Mouse (Mus musculus): Measurements from ENCODE around the gene 2310009B15Rik. TPM values are rescaled to one million over a fixed set of nuclear protein-coding genes. Genes with fewer than 3 reads are reported as not detected.

2310009B15Rik gene
- total RNA-seq (2021), result 10 to 100 TPM; 17.1 to 18.2 TPM

DNA sequence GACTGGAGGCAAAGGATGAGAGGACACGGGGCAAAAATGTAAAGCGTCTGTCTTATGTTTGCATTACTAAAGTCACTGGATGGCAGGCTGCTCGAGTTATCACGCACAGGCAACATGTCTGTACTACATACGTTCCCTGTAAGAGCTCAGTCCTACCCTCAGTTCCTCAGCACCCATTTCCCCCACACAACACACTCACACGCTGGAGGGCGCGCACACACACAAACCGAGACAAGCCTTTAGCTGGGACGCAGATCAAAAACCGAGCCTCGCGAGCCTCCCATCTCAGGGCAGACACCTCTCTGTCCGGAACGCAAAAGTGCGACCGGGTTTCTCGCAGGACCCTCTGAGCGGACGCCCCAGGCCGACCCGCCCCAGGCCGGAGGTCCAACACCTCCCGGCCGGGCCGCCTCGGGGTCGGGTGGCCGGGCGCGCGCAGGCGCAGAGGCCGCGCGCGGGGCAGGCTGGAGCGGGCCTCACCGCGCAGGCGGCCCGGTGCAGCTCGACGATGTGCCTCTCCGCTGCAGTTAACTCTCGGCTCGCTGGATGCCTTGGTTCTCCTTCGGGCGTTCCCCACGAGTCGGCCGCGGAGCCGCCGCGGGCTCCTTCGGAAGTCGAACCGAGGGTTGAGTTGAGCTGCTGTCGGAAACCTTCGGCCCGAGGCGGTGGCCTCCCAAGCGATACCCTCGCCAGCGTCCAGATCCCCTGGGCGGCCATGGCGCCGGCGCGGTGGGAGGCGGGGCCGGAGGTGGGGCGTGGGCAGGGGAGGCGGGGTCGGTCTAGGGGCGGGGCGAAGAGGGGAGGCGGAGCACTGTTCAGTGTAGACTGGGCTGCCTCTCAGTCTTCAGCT is at the start of gene 2310009B15Rik:
Gene 2310009B15Rik, minus strand, starts transcription at position 752 of the 850 bp plus-strand sequence.
- intact Hi-C loops (cut with DNase I), result loop anchor here (5.0 kb wide), 4 partner anchors 71 to 226 kb away; partner anchors contain the start of gene Dennd1b
- peak; percentile 89 to 90 for DNase-seq

DNA sequence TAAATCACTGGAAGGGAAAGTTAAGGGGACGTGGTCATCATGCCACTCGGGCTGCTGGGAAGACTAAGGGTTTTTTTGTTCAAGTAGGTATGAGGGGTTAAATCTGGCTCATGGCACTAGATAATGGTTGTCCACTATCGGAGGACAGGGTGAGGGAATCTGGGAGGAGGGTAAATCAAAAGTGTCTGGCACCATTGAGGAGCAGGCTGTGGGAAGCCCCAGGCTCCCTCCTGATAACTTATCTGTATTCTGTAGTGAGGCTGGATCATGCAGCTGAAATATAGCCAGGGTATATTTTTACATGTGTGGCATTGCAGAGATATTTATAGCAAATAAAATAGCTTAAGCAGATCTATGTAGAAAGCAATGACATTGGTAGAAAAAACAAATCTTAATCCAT is 49.6 kb upstream of the 2310009B15Rik start:
- DNase-seq, result peak in 1 of 2 experiments; percentile 39
- intact Hi-C loops (cut with DNase I), result no loop called here

DNA sequence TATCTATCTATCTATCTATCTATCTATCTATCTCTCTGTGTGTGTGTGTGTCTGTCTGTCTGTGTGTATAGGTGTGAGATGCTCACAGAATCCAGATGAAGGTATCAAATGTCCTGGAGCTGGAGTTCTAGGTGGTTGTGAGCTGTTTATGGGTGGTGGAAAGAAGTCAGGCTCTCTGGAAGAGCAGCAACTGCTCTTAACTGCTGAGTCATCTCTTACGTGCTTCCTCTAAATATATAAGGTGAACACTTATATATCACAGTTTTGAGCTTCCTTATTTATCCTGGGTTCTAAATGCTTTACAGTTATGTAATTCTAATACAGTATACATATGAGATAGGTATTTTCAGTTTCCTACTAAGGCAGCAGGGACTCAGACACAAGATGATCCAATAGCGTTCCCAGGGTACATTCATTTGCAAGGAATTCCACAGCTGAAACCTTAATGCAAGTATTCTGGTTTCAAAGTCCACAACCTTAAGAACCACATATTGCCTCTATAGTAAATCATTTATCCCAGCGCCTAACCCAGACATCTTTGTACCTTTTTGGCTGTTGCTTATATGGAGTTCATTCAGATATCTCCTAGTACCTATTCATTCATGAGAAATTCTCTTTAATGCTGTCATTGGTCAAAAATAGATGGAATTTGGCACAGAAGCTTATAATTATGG is 48.6 kb upstream of the 2310009B15Rik start:
- intact Hi-C loops (cut with DNase I), result no loop called here

DNA sequence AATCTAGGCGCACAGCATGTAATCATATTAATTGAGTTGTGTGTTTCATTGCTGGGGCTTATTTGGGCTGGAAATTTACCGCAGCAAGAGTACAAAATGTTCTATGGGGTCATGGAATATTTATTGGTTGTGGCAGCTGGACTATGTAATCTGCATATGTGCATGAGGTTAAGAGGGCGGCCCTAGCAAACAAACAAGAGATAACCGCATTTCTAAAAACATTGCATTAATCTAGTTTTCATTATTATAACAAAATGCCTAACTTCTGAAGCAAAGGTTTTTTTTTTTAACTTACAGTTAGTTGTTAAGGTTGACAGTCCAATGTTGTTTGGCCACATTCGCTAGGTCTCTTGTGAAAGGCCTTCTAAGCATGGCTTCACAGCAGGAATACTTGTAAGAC is 47.2 kb upstream of the 2310009B15Rik start:
- no peak for DNase-seq
- intact Hi-C loops (cut with DNase I), result no loop called here

More for the DNA sequence above, 48.6 kb upstream of the 2310009B15Rik start:
- no peak for DNase-seq

DNA sequence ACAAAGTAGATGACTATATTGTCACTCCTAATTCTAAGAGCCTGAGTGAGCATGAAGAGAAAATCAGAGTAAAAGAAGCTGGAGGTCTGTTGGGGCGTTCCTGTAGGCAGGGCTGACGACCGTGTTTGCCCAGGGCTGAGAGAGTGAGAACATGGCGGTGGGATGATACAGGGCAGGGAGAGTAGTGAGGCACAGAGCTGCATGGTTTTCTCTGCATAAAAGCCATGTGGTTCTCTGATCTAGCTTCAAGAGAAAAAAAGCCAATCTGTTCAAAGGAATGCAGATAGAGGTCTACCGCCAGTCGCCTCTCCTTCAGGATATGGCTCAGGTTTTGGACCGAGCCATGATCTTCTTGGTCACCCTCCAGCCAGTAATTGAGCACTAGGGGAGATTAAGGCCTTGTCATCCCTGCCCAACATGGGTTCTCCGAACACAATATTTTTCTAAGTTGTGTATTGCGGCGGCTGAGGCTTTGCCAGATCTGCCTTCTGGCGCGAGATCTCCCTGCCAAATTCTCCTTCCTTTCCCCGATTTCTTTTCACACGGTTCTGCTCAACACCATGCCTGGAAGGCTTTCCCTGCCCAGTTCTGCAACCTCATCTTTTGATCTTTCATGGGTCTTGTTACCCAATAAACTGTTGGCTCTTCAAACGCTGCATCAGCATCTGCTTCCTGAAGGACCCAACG is 44.9 kb upstream of the 2310009B15Rik start:
- intact Hi-C loops (cut with DNase I), result no loop called here
- no peak for DNase-seq

DNA sequence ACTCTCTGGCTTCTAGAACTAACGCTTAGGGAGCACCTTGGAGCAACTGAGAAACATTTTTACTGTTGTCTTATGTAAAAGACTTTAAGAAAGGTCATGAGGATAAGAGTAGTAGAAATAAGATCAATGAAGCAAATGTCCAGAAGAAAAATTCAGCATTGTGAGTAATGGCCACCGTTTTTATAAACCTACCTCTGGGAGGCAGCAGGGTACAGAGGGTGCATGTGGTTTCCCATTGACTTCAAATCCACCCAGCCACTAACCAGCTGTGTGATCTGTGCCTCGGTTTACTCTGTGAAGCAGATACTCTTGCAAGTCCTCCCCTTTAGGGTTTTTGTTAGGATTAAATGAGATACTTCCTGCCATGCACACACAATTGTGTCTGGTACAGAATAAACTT is 39.4 kb upstream of the 2310009B15Rik start:
- intact Hi-C loops (cut with DNase I), result no loop called here

DNA sequence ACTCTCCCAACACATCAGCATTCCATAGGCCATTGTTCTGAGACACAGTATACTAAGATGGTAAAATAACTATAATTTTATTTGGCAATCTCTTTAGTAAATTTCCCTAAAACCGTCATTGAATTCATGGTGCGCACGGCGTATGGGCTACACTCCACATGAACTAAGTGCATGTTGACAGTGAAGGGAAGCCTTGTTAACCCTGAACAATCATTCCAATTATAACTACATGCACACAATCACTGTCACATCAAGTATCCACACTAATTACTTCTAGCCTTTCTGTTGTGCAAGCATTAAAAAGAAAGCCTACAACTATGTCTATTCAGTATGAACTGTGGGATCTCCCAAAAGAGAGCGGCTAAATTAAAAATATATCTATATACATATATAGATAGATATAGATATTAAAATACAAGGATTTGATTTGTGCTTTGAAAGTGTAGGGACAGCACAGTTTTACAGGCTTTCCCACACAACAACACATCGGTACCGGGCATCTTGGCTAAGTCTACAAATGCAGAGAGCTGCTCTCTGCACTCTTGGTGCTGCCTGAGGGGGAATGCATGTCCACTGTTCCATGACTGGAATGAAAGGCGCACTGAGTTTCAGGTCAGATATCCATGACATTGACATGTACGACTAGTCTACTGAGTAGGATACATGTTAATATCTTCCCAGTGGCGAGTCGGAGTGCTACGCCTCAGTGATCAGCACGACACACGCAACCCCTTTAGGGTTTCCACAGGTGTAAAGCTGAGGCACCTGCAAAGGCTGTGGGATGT is 21.0 kb upstream of the 2310009B15Rik start:
- intact Hi-C loops (cut with DNase I), result no loop called here

More for the DNA sequence above, 39.4 kb upstream of the 2310009B15Rik start:
- no peak for DNase-seq

DNA sequence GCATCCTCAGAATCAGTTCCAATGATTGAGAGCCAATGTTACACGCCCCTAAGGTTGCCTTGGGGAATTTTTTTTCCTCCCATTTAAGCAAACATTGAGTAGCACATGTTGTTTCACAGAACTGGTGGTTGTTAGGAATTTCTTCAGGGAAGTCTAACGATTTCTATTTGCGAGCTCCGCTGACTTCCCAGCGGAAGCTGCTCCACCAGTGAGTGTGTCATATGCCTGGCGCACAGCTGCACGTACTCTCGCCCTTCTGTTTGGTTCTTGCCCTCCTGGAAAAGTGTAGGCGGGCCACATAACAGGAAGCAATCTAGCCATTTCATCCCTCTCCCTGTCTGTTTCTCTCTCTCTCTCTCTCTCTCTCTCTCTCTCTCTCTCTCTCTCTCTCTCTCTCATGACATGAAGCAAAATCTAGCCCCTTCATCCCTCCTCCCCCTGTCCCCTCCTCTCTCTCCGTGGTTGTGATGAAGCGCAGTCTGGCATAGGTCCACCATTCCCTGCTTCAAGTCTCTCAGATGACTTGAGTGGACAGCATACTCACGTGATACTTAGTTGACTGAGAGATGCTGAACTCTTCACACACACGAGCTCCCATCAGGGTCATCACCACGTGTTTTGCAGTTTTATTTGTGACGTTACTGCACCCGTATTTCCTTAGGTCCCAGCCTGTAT is 19.9 kb upstream of the 2310009B15Rik start:
- intact Hi-C loops (cut with DNase I), result no loop called here
- DNase-seq, result no peak

More for the DNA sequence above, 21.0 kb upstream of the 2310009B15Rik start:
- DNase-seq, result no peak

DNA sequence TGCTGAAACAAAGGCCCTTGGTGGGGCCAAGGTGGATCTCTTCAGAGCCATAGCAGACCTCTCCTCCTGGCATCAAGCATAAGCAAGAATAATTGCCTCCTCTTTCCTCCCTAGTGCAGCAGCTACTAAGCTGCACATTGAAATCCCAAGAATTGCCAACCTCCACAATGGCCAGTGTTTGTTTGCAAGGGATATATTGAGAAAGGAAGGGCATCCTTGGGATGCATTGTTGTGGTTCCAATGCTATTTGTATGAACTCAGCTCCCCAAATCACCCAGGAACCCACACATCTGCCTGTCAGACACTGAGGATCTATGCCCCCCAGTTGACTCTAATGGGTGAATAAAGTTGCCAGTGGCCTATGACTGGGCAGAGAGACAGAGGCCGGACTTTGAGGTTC is 5.8 kb downstream of the 2310009B15Rik start:
- intact Hi-C loops (cut with DNase I), result no loop called here
- DNase-seq, result no peak

DNA sequence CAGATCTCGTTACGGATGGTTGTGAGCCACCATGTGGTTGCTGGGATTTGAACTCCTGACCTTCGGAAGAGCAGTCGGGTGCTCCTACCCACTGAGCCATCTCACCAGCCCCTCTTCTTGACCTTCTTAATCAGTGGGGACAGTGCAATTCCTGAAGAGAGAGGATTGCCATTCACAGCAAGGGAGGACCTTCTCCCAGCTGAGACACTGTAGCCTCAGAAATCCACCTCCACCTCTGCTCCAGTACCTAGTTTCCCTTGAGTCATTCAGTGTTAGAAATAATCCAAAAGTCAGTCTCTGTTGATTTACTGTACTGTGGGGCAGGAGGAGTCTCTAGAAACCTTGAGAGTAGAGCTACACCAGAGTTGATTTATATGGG is 6.5 kb downstream of the 2310009B15Rik start:
- intact Hi-C loops (cut with DNase I), result no loop called here
- DNase-seq, result no peak

DNA sequence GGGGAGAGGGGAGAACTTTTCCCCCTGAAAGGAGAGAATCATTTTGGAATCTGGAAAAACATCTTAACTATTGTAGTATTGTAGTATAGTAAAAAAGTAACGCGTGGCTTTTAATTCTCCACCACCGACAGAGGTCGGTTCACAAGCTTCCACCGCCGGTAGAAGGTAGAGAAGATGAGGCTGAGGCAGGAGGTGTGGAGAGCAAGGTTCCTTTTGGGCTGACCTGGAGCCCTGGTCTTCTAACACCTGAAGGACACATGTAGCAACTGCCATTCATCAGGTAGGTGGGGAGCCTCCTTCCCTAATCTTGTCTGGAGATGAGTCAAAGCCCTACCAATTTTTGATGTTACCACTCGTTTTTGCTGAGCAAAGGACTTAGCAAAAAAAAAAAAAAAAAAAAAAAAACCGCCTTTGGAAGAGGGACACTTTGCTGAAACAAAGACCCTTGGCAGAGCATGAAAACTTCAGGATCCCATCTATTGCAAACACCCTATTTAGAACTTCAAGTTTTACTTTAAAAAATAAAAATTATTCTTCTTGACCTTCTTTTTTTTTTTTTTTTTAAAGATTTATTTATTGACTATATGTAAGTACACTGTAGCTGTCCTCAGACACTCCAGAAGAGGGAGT is 7.0 kb downstream of the 2310009B15Rik start:
- no peak for DNase-seq
- intact Hi-C loops (cut with DNase I), result loop anchor here (10.0 kb wide), 1 partner anchor 575 kb away; the partner anchor contains the start of gene Zbtb41

DNA sequence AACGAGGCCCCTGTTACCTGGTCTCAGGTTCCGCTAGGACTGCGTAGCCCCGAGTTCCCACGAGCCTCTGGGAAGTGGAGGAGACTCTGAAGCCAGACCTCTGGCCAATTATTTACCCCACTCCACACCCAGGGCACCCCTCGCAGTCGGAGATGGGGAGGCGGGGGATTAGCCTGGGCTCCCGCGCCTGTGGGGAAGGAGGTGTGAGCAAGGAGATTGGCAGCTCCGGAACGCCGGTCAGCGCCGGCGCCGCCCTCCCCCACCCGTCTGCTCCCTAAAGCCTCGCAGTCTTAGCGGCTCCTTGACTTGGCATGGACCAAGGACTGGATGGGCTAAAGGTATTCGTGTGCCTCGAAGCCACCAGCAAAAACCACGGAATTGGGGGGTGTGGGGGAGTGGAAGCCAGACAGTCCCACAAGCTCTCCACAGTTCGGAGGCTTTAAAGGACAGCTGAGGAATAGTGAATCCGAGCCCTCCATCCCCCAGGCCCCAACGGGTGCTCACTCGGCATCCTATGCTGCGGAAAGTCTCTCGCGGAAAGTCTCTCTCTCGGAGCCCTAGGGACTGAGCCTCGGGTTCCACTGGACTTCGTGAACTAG is 8.0 kb downstream of the 2310009B15Rik start, which contains the start of gene Lhx9:
Gene Lhx9, minus strand, starts transcription at position 67 of the 599 bp plus-strand sequence.
- intact Hi-C loops (cut with DNase I), result loop anchor here (10.0 kb wide), 1 partner anchor 576 kb away; the partner anchor contains the start of gene Zbtb41
- DNase-seq, result peak in 1 of 2 experiments; percentile 41

DNA sequence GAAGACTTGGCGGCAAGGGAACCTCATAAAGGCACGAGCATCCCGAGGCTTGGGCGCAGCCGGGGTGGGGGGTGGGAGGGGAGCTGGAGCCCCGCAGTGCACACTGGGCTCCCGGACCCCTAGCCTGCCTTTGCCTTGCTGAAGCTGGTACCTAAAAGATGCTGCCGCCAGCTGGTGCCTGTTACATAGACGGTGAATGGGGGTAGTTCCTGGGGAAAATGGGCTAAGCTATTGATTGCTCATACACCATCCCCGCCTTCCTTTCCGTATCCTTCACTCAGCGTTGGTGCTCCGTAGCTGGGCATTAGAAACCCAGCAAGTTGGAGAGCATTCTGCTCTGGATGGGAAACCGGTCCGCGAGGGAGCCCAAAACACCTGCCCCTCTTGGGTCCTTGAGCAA is 8.6 kb downstream of the 2310009B15Rik start:
- DNase-seq, result no peak
- intact Hi-C loops (cut with DNase I), result loop anchor here (10.0 kb wide), 1 partner anchor 577 kb away; the partner anchor contains the start of gene Zbtb41

DNA sequence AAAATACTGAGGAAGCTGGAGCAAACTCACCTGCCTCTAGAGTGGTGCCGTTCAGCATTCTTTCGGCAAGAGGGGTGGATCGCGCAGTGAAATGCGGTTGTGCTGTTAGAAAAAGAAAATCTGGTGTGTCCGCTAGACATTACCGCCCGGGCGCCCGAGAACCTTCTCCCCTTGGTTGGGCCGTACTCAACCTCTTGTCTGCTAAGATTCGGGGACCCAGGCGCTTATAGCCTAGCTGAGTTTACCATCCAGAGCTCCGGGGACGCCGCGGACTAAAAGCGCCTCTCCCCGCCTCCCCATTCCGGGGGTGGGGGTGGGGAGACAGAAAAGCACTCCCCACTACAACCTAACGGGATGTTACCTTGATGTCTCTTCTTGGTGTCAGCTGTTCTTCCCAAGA is 9.5 kb downstream of the 2310009B15Rik start:
- intact Hi-C loops (cut with DNase I), result loop anchor here (10.0 kb wide), 1 partner anchor 578 kb away; the partner anchor contains the start of gene Zbtb41
- no peak for DNase-seq

DNA sequence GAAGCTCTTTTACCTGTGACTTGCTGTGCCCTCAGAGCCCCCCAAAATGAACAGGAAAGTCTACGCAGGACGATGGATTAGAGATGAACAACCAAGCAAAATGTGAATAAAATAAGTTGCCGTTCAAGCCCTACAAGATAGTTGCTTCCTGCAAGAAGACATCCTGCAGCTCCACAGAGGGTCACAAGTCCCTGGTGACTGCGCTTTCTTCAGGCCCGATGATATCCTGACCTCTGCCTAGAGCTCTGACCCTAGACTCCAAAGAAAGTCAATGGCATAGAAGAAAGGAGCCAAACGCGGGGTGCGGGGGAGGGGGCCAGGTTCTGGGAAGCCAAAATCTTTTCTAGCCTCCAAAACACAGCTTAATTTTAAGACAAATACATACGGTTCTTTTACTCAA is 10.1 kb downstream of the 2310009B15Rik start:
- DNase-seq, result no peak
- intact Hi-C loops (cut with DNase I), result loop anchor here (10.0 kb wide), 1 partner anchor 578 kb away; the partner anchor contains the start of gene Zbtb41

DNA sequence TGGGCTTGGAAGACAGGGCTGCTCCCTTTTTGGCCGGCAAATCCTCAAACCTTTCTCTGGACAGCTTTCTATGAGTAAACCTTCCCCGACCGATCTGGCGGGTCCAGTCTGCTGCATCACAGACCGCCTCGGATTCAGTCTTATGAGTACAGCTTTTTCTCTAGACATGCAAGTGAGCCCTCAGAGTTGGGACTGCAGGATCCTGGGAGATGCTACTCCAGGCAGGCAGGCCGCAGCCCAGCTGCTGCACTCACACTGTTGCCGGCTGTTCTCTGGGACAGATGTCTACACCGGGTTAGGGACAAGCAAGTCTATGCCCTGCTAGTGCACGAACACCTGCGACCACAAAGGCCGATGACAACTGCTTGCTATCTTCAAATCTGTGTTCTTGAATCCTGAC is 10.5 kb downstream of the 2310009B15Rik start:
- DNase-seq, result no peak
- intact Hi-C loops (cut with DNase I), result loop anchor here (10.0 kb wide), 1 partner anchor 579 kb away; the partner anchor contains the start of gene Zbtb41

DNA sequence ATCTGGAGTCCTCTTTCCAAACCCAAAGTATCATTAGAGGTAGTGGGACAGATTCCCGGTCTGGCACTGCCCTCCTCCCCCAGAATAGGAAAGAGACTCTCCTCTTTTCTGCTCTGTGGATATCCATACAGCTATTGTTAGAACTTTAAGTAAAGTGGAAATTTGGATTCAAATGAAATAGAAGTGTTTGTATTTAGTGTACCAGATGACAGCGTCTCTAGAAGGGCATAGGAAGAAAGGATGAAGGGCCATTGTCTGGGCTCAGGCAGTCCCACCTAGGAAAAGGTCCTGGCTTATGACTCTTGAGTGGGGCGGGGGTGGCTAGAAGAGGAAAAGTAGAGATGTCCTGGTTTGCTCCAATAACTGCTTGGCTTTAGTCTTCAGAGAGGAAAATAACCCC is 11.2 kb downstream of the 2310009B15Rik start:
- intact Hi-C loops (cut with DNase I), result loop anchor here (10.0 kb wide), 1 partner anchor 579 kb away; the partner anchor contains the start of gene Zbtb41
- no peak for DNase-seq

DNA sequence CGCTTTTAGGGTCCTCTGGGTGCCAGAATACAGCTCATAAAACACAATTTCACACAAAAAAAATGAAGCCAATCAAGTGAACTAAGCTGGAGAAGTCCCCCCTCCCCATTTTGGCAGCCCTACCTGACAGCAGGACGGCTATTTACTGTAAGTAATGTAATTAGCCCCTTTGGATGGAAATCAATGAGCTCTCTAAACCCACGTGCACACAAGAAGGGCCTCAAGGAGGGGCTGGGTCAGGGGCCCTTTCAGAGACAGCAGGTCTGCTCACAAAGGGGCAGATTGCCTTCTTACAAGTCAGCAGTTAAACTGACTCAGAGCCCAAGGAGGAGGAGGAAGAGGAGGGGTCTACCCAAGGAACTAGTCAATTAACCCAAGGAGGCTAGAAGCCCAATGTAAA is 12.5 kb downstream of the 2310009B15Rik start:
- intact Hi-C loops (cut with DNase I), result loop anchor here (5.0 to 10.0 kb wide), 2 partner anchors 118 to 581 kb away; partner anchors contain the start of genes Dennd1b and Zbtb41
- DNase-seq, result no peak

All from heart, postnatal 10 days (tissue).